Mouse (Mus musculus): ENCODE results near the gene Mtch2. TPM values are rescaled to one million over a fixed set of nuclear protein-coding genes. Genes with fewer than 3 reads are reported as not detected.

The Mtch2 gene
- polyA plus RNA-seq, 1 experiment from 2014 or later, result 249 TPM

DNA sequence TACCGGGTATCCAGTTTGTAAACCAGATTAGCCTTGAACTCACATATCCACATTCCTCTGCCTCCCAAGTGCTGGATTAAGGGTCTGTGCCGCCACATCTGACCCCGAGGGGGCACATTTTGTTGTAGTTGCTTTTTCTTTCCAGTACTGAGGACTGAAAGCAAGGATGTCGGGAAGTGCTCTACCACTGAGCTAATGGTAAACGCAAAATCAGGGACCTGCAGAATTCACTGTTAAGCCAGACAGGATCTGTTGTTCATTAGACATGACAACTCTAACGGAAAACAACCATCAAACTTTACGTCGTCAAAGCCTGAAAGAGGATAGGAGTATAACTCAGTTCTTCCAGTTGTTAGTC, 379 bp upstream of the Mtch2 start:
- Histone ChIP-seq H3K4me3 (ENCODE audit: low read length) (peak overlapping the region; percentile 74), H3K4me2 (replicated peaks; ENCODE audit: low read depth, low read length) (peak overlapping the region; percentile 55), H3K27ac (ENCODE audit: low read depth, low read length) (peak overlapping the region; percentile 42; the same call in 1 of the 2 replicates), H3K9me3 (ENCODE audit: control insufficient read depth, low read length) (no peaks in the 10 kb centered on the region), H3K4me1 (ENCODE audit: control insufficient read depth, insufficient read depth, low read length) (peaks cover 6% of the 10 kb centered on the region), H3K27me3 (ENCODE audit: control insufficient read depth, insufficient read depth, low read length) (no peaks in the 10 kb centered on the region), H3K9ac (ENCODE audit: low read depth, low read length) (peak overlapping the region; percentile 58; the same call in 1 of the 2 replicates), H3K36me3 (ENCODE audit: control insufficient read depth, insufficient read depth, low read length) (peaks cover 18% of the 10 kb centered on the region)
- ATAC-seq (ENCODE audit: low FRiP score, low TSS enrichment), result no peak; the same call in none of the 2 replicates
- WGBS, result 3% methylated on average over 8 of the region's 8 CpGs

DNA sequence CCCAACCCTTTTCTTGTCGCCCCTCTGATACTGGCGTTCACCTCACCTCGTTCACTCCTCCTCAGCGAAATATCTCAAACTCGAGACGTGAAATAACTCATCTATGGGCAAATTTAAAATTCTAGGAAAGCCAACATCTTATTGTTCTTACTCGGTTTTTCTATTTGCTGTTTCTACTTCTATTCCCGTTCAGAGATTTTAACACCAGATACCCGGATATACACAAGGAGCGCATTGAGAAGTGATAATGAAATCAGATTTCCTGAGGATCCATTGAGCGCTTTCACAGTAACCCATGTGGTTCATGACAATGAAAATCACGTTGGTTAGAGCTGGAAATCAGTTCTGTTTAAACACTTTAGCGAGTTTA, 711 bp downstream of the Mtch2 start:
- ATAC-seq (ENCODE audit: low FRiP score, low TSS enrichment), result no peak
- WGBS, result under 1% methylated on average over 13 of the region's 13 CpGs
- peak overlapping the region; percentile 76 for H3K9ac ChIP-seq (ENCODE audit: low read depth, low read length)

DNA sequence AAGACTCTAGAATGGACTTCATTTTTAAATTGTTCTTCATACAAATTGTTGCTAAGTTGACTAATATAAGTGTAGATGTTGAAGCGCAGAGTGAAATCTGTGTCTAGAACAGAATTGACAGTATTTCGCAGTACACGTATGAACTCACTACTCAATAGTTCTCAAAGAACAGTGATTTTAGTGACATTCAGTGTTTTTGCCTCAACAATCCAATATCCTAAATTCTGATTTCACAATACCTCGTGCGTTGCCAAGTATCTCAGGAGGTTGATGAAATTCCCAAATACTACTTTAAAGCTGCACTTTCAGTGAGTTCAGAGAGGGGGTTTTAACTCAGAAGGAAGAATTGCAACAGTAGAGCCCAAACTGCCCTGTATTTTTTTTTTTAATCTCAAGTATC, 1.4 kb downstream of the Mtch2 start:
- 85% methylated on average over 5 of the region's 5 CpGs for WGBS
- H3K9ac ChIP-seq (ENCODE audit: low read depth, low read length), result peak overlapping the region; percentile 76; the same call in 1 of the 2 replicates
- peak overlapping the region; percentile 51 for H3K4me2 ChIP-seq (replicated peaks; ENCODE audit: low read depth, low read length)
- H3K4me3 ChIP-seq (ENCODE audit: low read length), result peak overlapping the region; percentile 74
- ATAC-seq (ENCODE audit: low FRiP score, low TSS enrichment), result no peak
- H3K27me3 ChIP-seq (ENCODE audit: control insufficient read depth, insufficient read depth, low read length), result no peaks in the 10 kb centered on the region
- no peak overlapping the region for H3K27ac ChIP-seq (ENCODE audit: low read depth, low read length)
- no peaks in the 10 kb centered on the region for H3K9me3 ChIP-seq (ENCODE audit: control insufficient read depth, low read length)
- H3K36me3 ChIP-seq (ENCODE audit: control insufficient read depth, insufficient read depth, low read length), result peaks cover 33% of the 10 kb centered on the region
- peaks cover 6% of the 10 kb centered on the region for H3K4me1 ChIP-seq (ENCODE audit: control insufficient read depth, insufficient read depth, low read length)

More for the DNA sequence above, 711 bp downstream of the Mtch2 start:
- no peaks in the 10 kb centered on the region for H3K9me3 ChIP-seq (ENCODE audit: control insufficient read depth, low read length)
- peak overlapping the region; percentile 51 for H3K4me2 ChIP-seq (replicated peaks; ENCODE audit: low read depth, low read length)
- H3K4me3 ChIP-seq (ENCODE audit: low read length), result peak overlapping the region; percentile 74
- H3K27ac ChIP-seq (ENCODE audit: low read depth, low read length), result peak overlapping the region; percentile 70; the same call in 1 of the 2 replicates
- H3K36me3 ChIP-seq (ENCODE audit: control insufficient read depth, insufficient read depth, low read length), result peaks cover 27% of the 10 kb centered on the region
- H3K4me1 ChIP-seq (ENCODE audit: control insufficient read depth, insufficient read depth, low read length), result peaks cover 6% of the 10 kb centered on the region
- no peaks in the 10 kb centered on the region for H3K27me3 ChIP-seq (ENCODE audit: control insufficient read depth, insufficient read depth, low read length)

DNA sequence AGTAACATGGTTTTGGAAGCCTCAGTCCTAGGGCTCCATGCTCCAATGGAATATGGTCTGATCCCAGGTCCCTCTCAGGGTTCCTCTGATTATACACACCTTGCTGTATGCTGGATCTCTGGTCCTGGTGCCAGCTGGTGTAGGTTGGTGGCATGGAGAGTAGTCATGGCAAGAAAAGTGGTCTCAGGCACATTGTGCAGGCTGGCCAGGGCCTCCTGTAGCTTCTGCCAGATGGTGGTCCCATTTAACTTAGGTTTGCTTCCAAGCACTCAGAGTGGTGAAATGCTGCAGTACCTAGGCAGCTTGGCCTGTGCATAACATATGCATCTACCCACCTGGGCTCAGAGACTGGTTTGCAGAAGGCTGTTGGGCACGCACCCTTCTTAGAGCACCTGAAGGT, 3.4 kb downstream of the Mtch2 start:
- peaks cover 49% of the 10 kb centered on the region for H3K36me3 ChIP-seq (ENCODE audit: control insufficient read depth, insufficient read depth, low read length)

DNA sequence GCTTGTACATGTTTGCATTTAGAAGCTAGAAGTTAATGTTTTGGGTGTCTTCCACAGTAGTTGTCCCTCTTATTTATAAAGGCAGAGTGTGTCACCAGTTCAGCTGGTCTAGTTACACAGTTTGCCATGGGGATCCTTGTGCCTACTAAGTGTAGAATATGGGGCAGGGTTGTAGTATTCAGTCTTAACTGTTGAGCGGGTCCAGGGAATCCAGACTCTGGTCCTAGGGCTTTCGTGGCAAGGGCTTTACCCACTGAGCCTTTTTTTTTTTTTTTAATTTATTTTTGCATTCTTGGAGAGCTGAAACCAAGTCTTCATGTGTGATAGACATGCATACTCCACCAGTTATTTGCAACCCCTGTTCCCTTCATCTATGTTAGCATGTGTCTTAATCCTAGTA, 14.5 kb downstream of the Mtch2 start:
- Histone ChIP-seq H3K4me3 (ENCODE audit: low read length) (no peak overlapping the region), H3K4me2 (replicated peaks; ENCODE audit: low read depth, low read length) (no peak overlapping the region), H3K36me3 (ENCODE audit: control insufficient read depth, insufficient read depth, low read length) (peaks cover 69% of the 10 kb centered on the region), H3K27ac (ENCODE audit: low read depth, low read length) (no peak overlapping the region), H3K27me3 (ENCODE audit: control insufficient read depth, insufficient read depth, low read length) (no peaks in the 10 kb centered on the region), H3K9me3 (ENCODE audit: control insufficient read depth, low read length) (no peaks in the 10 kb centered on the region), H3K4me1 (ENCODE audit: control insufficient read depth, insufficient read depth, low read length) (no peaks in the 10 kb centered on the region), H3K9ac (ENCODE audit: low read depth, low read length) (no peak overlapping the region)
- 91% methylated on average over 2 of the region's 2 CpGs for WGBS
- no peak for ATAC-seq (ENCODE audit: low FRiP score, low TSS enrichment)

More for the DNA sequence above, 3.4 kb downstream of the Mtch2 start:
- no peak for ATAC-seq (ENCODE audit: low FRiP score, low TSS enrichment)
- H3K4me2 ChIP-seq (replicated peaks; ENCODE audit: low read depth, low read length), result no peak overlapping the region
- H3K4me1 ChIP-seq (ENCODE audit: control insufficient read depth, insufficient read depth, low read length), result peaks cover 6% of the 10 kb centered on the region
- no peaks in the 10 kb centered on the region for H3K27me3 ChIP-seq (ENCODE audit: control insufficient read depth, insufficient read depth, low read length)
- no peak overlapping the region for H3K4me3 ChIP-seq (ENCODE audit: low read length)
- no peaks in the 10 kb centered on the region for H3K9me3 ChIP-seq (ENCODE audit: control insufficient read depth, low read length)
- H3K9ac ChIP-seq (ENCODE audit: low read depth, low read length), result no peak overlapping the region
- H3K27ac ChIP-seq (ENCODE audit: low read depth, low read length), result no peak overlapping the region
- WGBS, result 97% methylated on average over 1 of the region's 1 CpGs

DNA sequence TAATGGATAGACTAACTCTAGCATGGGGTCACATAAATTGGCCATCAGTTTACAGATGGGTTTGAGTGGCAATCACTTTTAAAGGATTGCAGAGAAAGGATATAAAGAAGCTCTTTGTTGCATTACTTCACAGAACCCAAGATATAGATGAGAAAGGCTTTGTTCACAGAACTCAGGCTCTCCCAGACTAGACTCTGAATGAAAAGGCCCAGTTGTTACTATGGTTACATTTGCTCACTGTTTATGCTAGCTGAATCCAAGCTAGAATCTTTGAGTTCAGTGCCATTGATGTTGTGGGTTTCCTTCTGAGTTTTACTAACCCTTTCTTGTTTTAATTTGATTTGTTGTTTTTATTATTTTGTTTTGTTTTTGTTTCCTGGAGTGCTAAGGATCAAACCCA, 17.2 kb downstream of the Mtch2 start:
- no peak overlapping the region for H3K27ac ChIP-seq (ENCODE audit: low read depth, low read length)
- H3K27me3 ChIP-seq (ENCODE audit: control insufficient read depth, insufficient read depth, low read length), result no peaks in the 10 kb centered on the region
- H3K9ac ChIP-seq (ENCODE audit: low read depth, low read length), result no peak overlapping the region
- H3K4me2 ChIP-seq (replicated peaks; ENCODE audit: low read depth, low read length), result no peak overlapping the region
- no peak for ATAC-seq (ENCODE audit: low FRiP score, low TSS enrichment)
- peaks cover 66% of the 10 kb centered on the region for H3K36me3 ChIP-seq (ENCODE audit: control insufficient read depth, insufficient read depth, low read length)
- H3K9me3 ChIP-seq (ENCODE audit: control insufficient read depth, low read length), result no peaks in the 10 kb centered on the region
- H3K4me3 ChIP-seq (ENCODE audit: low read length), result no peak overlapping the region
- H3K4me1 ChIP-seq (ENCODE audit: control insufficient read depth, insufficient read depth, low read length), result no peaks in the 10 kb centered on the region

DNA sequence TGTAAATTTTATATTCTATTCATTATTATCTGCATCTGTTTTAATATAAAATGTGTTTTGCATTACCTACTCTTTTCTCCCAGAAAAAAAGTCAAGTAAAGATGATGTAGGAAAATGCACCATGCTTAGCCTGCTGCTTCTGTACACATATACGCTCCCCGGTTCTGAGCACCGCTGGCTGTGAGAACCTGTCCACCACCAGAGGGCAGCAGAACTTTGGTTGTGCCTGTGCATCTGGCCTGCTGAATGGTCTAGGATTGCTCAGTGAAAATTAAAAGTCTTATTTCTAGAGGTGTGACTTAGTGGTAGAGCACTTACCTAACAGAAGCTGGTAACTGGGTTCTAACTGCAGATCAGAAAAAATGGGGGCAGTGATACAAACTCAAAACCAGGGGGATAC, 19.6 kb downstream of the Mtch2 start:
- ATAC-seq (ENCODE audit: low FRiP score, low TSS enrichment), result peak; percentile 92
- WGBS, result 31% methylated on average over 3 of the region's 3 CpGs
- peaks cover 42% of the 10 kb centered on the region for H3K36me3 ChIP-seq (ENCODE audit: control insufficient read depth, insufficient read depth, low read length)
- no peak overlapping the region for H3K9ac ChIP-seq (ENCODE audit: low read depth, low read length)
- H3K4me1 ChIP-seq (ENCODE audit: control insufficient read depth, insufficient read depth, low read length), result no peaks in the 10 kb centered on the region
- H3K27ac ChIP-seq (ENCODE audit: low read depth, low read length), result no peak overlapping the region
- H3K4me2 ChIP-seq (replicated peaks; ENCODE audit: low read depth, low read length), result no peak overlapping the region
- H3K27me3 ChIP-seq (ENCODE audit: control insufficient read depth, insufficient read depth, low read length), result no peaks in the 10 kb centered on the region
- no peaks in the 10 kb centered on the region for H3K9me3 ChIP-seq (ENCODE audit: control insufficient read depth, low read length)
- no peak overlapping the region for H3K4me3 ChIP-seq (ENCODE audit: low read length)

DNA sequence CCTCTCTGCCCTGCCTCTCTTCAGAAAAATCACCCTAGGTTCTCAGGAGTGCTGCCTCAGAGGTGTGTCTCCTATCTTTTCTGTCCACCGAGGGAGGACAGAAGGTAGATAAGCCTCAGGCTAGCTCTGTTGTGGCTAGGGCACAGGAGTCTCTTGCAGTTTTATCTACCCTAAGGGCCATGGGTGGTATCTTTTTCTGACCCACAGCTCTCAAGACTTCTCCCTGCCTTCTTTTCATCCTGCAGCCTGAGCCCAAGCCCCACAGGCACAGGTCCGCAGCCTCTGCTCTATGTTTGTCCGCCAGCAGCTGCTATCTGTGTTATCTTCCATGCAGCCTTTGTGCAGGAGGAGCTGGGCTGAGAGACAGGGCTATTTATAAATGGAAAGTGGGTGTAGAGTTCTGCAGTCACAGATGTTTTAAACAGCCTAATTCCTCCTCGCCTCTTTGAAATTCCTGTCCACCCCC, 23.2 kb downstream of the Mtch2 start:
- no peak for ATAC-seq (ENCODE audit: low FRiP score, low TSS enrichment)
- no peak overlapping the region for H3K9ac ChIP-seq (ENCODE audit: low read depth, low read length)
- peaks cover 19% of the 10 kb centered on the region for H3K36me3 ChIP-seq (ENCODE audit: control insufficient read depth, insufficient read depth, low read length)
- WGBS, result 40% methylated on average over 4 of the region's 4 CpGs
- H3K27me3 ChIP-seq (ENCODE audit: control insufficient read depth, insufficient read depth, low read length), result no peaks in the 10 kb centered on the region
- H3K4me2 ChIP-seq (replicated peaks; ENCODE audit: low read depth, low read length), result no peak overlapping the region
- H3K4me3 ChIP-seq (ENCODE audit: low read length), result no peak overlapping the region
- H3K4me1 ChIP-seq (ENCODE audit: control insufficient read depth, insufficient read depth, low read length), result no peaks in the 10 kb centered on the region
- H3K27ac ChIP-seq (ENCODE audit: low read depth, low read length), result no peak overlapping the region
- H3K9me3 ChIP-seq (ENCODE audit: control insufficient read depth, low read length), result no peaks in the 10 kb centered on the region

DNA sequence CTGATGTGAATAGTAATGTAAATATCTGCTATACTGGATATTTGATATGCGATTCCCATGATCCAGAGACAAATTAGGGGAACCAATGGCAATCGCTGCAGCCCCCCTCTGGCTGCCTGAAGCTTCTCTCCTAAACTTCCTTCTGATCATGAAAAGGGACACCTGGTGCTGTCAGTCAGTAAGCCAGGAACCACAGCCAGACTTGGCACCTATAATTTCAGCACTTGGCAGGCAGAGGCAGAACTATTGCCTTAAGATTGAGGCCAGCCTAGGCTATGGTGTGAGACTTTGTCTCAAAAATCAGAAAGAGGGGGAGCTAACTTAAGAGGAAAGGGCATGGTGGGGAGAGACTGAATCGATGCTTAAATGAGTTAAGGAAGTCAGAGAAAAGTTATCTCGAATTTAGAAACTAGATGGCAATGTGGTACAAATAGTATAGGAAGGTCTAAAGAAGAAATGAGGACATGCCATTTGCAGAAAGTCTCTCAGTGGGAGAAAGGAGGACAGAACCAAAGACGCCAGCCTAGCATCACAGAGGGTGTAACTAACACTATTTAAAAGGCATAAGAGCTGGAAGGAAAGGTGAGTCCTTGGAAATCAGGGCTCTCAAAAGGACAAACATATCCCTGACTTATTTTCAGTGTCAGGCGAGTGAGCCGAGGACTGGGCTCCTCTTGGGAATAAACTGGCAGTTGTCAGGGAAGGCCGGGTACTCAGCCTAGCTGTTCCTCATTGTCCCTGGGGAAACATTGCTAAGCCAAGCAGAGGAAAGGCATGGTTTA, 24.4 kb downstream of the Mtch2 start:
- H3K27ac ChIP-seq (ENCODE audit: low read depth, low read length), result no peak overlapping the region
- no peaks in the 10 kb centered on the region for H3K27me3 ChIP-seq (ENCODE audit: control insufficient read depth, insufficient read depth, low read length)

More for the DNA sequence above, 24.4 kb downstream of the Mtch2 start:
- Histone ChIP-seq H3K9me3 (ENCODE audit: control insufficient read depth, low read length) (no peaks in the 10 kb centered on the region), H3K4me2 (replicated peaks; ENCODE audit: low read depth, low read length) (no peak overlapping the region), H3K4me3 (ENCODE audit: low read length) (no peak overlapping the region), H3K9ac (ENCODE audit: low read depth, low read length) (no peak overlapping the region), H3K4me1 (ENCODE audit: control insufficient read depth, insufficient read depth, low read length) (no peaks in the 10 kb centered on the region), H3K36me3 (ENCODE audit: control insufficient read depth, insufficient read depth, low read length) (peaks cover 11% of the 10 kb centered on the region; the same call in 1 of the 2 replicates)
- 63% methylated on average over 8 of the region's 8 CpGs for WGBS
- ATAC-seq (ENCODE audit: low FRiP score, low TSS enrichment), result no peak
